In the genomic region with DNA sequence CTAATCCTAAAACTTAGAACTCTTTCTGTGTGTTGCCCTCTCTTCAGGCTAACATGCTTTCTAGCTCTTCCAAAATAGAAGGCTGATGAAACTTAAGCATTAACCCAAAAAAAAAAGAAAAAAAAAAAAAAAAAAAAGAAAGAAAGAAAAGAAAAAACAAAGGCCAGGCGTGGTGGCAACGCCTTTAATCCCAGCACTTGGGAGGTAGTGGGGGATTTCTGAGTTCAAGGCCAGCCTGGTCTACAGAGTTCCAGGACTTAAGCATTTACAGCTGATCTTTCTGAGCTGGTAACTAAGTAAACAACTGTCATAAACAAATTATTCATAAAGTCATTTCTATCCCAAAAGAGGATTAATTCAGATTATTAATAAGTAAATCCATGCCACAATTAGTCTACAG, we compare ENCODE assay signal across 10 mouse cellular contexts. TPM values are rescaled to one million over a fixed set of nuclear protein-coding genes. Genes with fewer than 3 reads are reported as not detected.
A peak's percentile ranks its signal among the peaks of the same experiment; 100 is the strongest.
DNase-seq lines count a peak whose midpoint lies in the region; ATAC-seq lines count a peak whose summit lies in the region.
"Had no signal": no experiment of that assay in that cellular context is flagged by ENCODE, and none has a peak within 500 bp of the region (broad histone marks: within the 10 kb centered on the region; RNA-seq: fewer than 3 reads in every experiment).

No protein-coding gene starts in this region.

- 0 out of 2 replicates have a peak overlapping the region, but pooled peaks have one; percentile 77 for H3K4me2 ChIP-seq in lung, embryonic 16.5 days (ENCODE audit: low read depth, low read length)
- H3K4me2 ChIP-seq in limb, embryonic 11.5 days (ENCODE audit: low read depth, severe bottlenecking) = 0 out of 2 replicates have a peak overlapping the region, but pooled peaks have one; percentile 7
- peak overlapping the region; percentile 62 for H3K4me2 ChIP-seq in stomach, embryonic 14.5 days (replicated peaks; ENCODE audit: low read depth, low read length)

- peak overlapping the region; percentile 79 for H3K4me3 ChIP-seq in erythroblast, embryonic 14.5 days (replicated peaks)
- H3K4me3 ChIP-seq in lung, embryonic 16.5 days (ENCODE audit: low read length) = peak overlapping the region; percentile 18; the same call in 1 of the 2 replicates
- H3K4me3 ChIP-seq in limb, embryonic 11.5 days (ENCODE audit: low read depth, low read length) = no peak overlapping the region
- H3K4me3 ChIP-seq in stomach, embryonic 14.5 days (ENCODE audit: low read depth, low read length) = no peak overlapping the region

- 77% methylated on average over 2 of the region's 2 CpGs for WGBS in lung, embryonic 16.5 days
- 86% methylated on average over 2 of the region's 2 CpGs for WGBS in limb, embryonic 11.5 days
- WGBS in stomach, embryonic 14.5 days = 84% methylated on average over 2 of the region's 2 CpGs

- no peaks in the 10 kb centered on the region for H3K27me3 ChIP-seq in erythroblast, embryonic 14.5 days (ENCODE audit: control insufficient read depth)
- no peaks in the 10 kb centered on the region for H3K27me3 ChIP-seq in lung, embryonic 16.5 days (ENCODE audit: control insufficient read depth, insufficient read depth, low read depth, low read length)
- H3K27me3 ChIP-seq in limb, embryonic 11.5 days (ENCODE audit: control insufficient read depth, insufficient read depth, low read length) = no peaks in the 10 kb centered on the region
- no peaks in the 10 kb centered on the region for H3K27me3 ChIP-seq in stomach, embryonic 14.5 days (ENCODE audit: control insufficient read depth, insufficient read depth, low read length)

- ATAC-seq in erythroblast, adult 5-6 weeks (replicated peaks; ENCODE audit: low FRiP score, poor library complexity, severe bottlenecking) = no peak
- ATAC-seq in lung, embryonic 16.5 days (ENCODE audit: low read depth) = no peak
- no peak for ATAC-seq in limb, embryonic 11.5 days (ENCODE audit: insufficient number of reproducible peaks, low FRiP score, low TSS enrichment, low read depth)
- ATAC-seq in stomach, embryonic 14.5 days (ENCODE audit: insufficient number of reproducible peaks, insufficient read depth, low FRiP score, low read depth) = no peak
- ATAC-seq in CD4-positive, CD25-positive, alpha-beta regulatory T cell, adult 4 months = no peak

- H3K27ac ChIP-seq in lung, embryonic 16.5 days (ENCODE audit: low read length) = no peak overlapping the region
- no peak overlapping the region for H3K27ac ChIP-seq in limb, embryonic 11.5 days (replicated peaks; ENCODE audit: low read depth, low read length)
- H3K27ac ChIP-seq in stomach, embryonic 14.5 days (ENCODE audit: low read length) = no peak overlapping the region

- DNase-seq in lung, postnatal 25 days (ENCODE audit: low spot score) = no peak
- no peak for DNase-seq in limb, embryonic 11.5 days (ENCODE audit: low spot score)
- no peak for DNase-seq in frontal cortex, postnatal 14 days (ENCODE audit: low spot score in 2 of 2)
- DNase-seq: heart, adult 11 months; left cerebral cortex, postnatal 4 days had no signal

- H3K9me3 ChIP-seq in erythroblast, embryonic 14.5 days (ENCODE audit: control insufficient read depth, low read length) = no peaks in the 10 kb centered on the region
- H3K9me3 ChIP-seq in lung, embryonic 16.5 days (ENCODE audit: control insufficient read depth, low read length) = no peaks in the 10 kb centered on the region
- H3K9me3 ChIP-seq in limb, embryonic 11.5 days (ENCODE audit: control insufficient read depth, low read length) = no peaks in the 10 kb centered on the region
- H3K9me3 ChIP-seq in stomach, embryonic 14.5 days (ENCODE audit: control insufficient read depth, low read depth, low read length) = no peaks in the 10 kb centered on the region

- no peak overlapping the region for H3K9ac ChIP-seq in lung, embryonic 16.5 days (ENCODE audit: low read length)
- H3K9ac ChIP-seq in limb, embryonic 11.5 days (ENCODE audit: low read length) = no peak overlapping the region
- H3K9ac ChIP-seq in stomach, embryonic 14.5 days (replicated peaks; ENCODE audit: low read depth, low read length) = no peak overlapping the region

- peaks cover 35% of the 10 kb centered on the region for H3K4me1 ChIP-seq in erythroblast, embryonic 14.5 days (ENCODE audit: control insufficient read depth)
- peaks cover 17% of the 10 kb centered on the region for H3K4me1 ChIP-seq in lung, embryonic 16.5 days (replicated peaks; ENCODE audit: control insufficient read depth, insufficient read depth, low read length)
- H3K4me1 ChIP-seq in limb, embryonic 11.5 days (ENCODE audit: control insufficient read depth, insufficient read depth, low read length) = no peaks in the 10 kb centered on the region
- H3K4me1 ChIP-seq in stomach, embryonic 14.5 days (ENCODE audit: control insufficient read depth, insufficient read depth, low read length) = peaks cover 10% of the 10 kb centered on the region

- H3K36me3 ChIP-seq in erythroblast, embryonic 14.5 days (ENCODE audit: control insufficient read depth) = peaks cover 22% of the 10 kb centered on the region
- no peaks in the 10 kb centered on the region for H3K36me3 ChIP-seq in lung, embryonic 16.5 days (ENCODE audit: control insufficient read depth, insufficient read depth, low read length)
- H3K36me3 ChIP-seq in limb, embryonic 11.5 days (ENCODE audit: control insufficient read depth, insufficient read depth, low read length) = no peaks in the 10 kb centered on the region
- no peaks in the 10 kb centered on the region; the same call in 1 of the 2 replicates for H3K36me3 ChIP-seq in stomach, embryonic 14.5 days (ENCODE audit: control insufficient read depth, insufficient read depth, low read length)

RNA-seq across cellular contexts. Expression of a gene that starts 1.8 kb away (rescaled TPM):
- polyA plus RNA-seq in erythroblast, embryonic 14.5 days (2012) = 9.4 and 12.2 TPM in 2 replicates
- 67.4 and 77.5 TPM in 2 replicates for total RNA-seq in erythroblast, adult 5-6 weeks (2015; ENCODE audit: low replicate concordance)
- total RNA-seq in erythroblast, adult 5-6 weeks (2017; ENCODE audit: low replicate concordance) = 58.0 and 82.0 TPM in 2 replicates
- 366 and 371 TPM in 2 replicates for polyA plus RNA-seq in lung, embryonic 16.5 days (2015; fragmentation: Nextera tagmentation; extraction: Ambion mirVana)
- 597 and 627 TPM in 2 replicates for polyA plus RNA-seq in limb, embryonic 11.5 days (2014; fragmentation: Nextera tagmentation; extraction: Ambion mirVana)
- 382 and 398 TPM in 2 replicates for polyA plus RNA-seq in stomach, embryonic 14.5 days (2014; fragmentation: Nextera tagmentation; extraction: Ambion mirVana)
- polyA plus RNA-seq in CD4-positive, CD25-positive, alpha-beta regulatory T cell, adult 4 months (2017; shearing (Covaris generic)) = 100 to 1,000 TPM; 471 to 552 TPM

RNA-seq across cellular contexts. Expression of a gene that starts 15.9 kb away (rescaled TPM):
- polyA plus RNA-seq in erythroblast, embryonic 14.5 days (2012) = 2.8 and 5.2 TPM in 2 replicates
- total RNA-seq in erythroblast, adult 5-6 weeks (2015; ENCODE audit: low replicate concordance) = 38.7 and 88.6 TPM in 2 replicates
- 115 TPM in 2 replicates for total RNA-seq in erythroblast, adult 5-6 weeks (2017; ENCODE audit: low replicate concordance)
- polyA plus RNA-seq in lung, embryonic 16.5 days (2015; fragmentation: Nextera tagmentation; extraction: Ambion mirVana) = 188 and 207 TPM in 2 replicates
- polyA plus RNA-seq in limb, embryonic 11.5 days (2014; fragmentation: Nextera tagmentation; extraction: Ambion mirVana) = 281 and 317 TPM in 2 replicates
- polyA plus RNA-seq in stomach, embryonic 14.5 days (2014; fragmentation: Nextera tagmentation; extraction: Ambion mirVana) = 219 and 254 TPM in 2 replicates
- polyA plus RNA-seq in CD4-positive, CD25-positive, alpha-beta regulatory T cell, adult 4 months (2017; shearing (Covaris generic)) = 100 to 1,000 TPM; 181 to 197 TPM

Comparison
In these comparisons a context has a peak if more than half of its experiments do, and no peak if none do; other contexts are left out.
1. H3K4me3 ChIP-seq: peak in erythroblast, embryonic 14.5 days (single experiment) and lung, embryonic 16.5 days (single experiment); none in limb, embryonic 11.5 days (single experiment) and stomach, embryonic 14.5 days (single experiment).
2. H3K4me2 ChIP-seq: peak in every context shown above with its lines; median percentile 77 in lung, embryonic 16.5 days; 62 in stomach, embryonic 14.5 days; 7 in limb, embryonic 11.5 days.
3. RNA of a gene that starts 1.8 kb away (polyA plus RNA-seq): 597 to 627 TPM in limb, embryonic 11.5 days, 471 to 552 TPM in CD4-positive, CD25-positive, alpha-beta regulatory T cell, adult 4 months, 382 to 398 TPM in stomach, embryonic 14.5 days and 366 to 371 TPM in lung, embryonic 16.5 days; 9.4 to 12.2 TPM in erythroblast, embryonic 14.5 days; every median in the first group is over 10 times any median in the second.
4. RNA of a gene that starts 15.9 kb away (polyA plus RNA-seq): 281 to 317 TPM in limb, embryonic 11.5 days, 219 to 254 TPM in stomach, embryonic 14.5 days, 188 to 207 TPM in lung, embryonic 16.5 days and 181 to 197 TPM in CD4-positive, CD25-positive, alpha-beta regulatory T cell, adult 4 months; 2.8 to 5.2 TPM in erythroblast, embryonic 14.5 days; every median in the first group is over 10 times any median in the second.